Mouse (Mus musculus) heart, embryonic 14.5 days (tissue): ENCODE measurements at regions not wholly inside any gene's neighbourhood (a gene's known extent, or its start where the extent isn't known, plus 50 kb on each side); places are given as distances from the start of the nearest gene placed in this dataset.

Source experiments
- ATAC-seq: fragments of 200-750 bp; cut with Nextera tagmentation; 2 replicates; pipeline ENCODE4 v1.8.0; 2017; ENCODE audit warnings: low read depth, moderate TSS enrichment; ENCODE audit not compliant: insufficient number of reproducible peaks, insufficient read depth, low FRiP score
- H3K27ac ChIP-seq, 2 experiments: fragments of 200-500 bp in 1 of 2; fragments of 300-500 bp in 1 of 2; sonication (generic) in 1 of 2; replicated peaks in 1 of 2; 2 replicates each; pipeline ENCODE4 v1.5.1; 2012 to 2014; ENCODE audit warnings: low read depth in 2 of 2, low read length in 2 of 2, control low read depth in 1 of 2, mild to moderate bottlenecking in 1 of 2, mixed read lengths in 1 of 2; ENCODE audit not compliant: control insufficient read depth in 1 of 2, insufficient read depth in 1 of 2
- H3K27me3 ChIP-seq: fragments of 300-500 bp; sonication (generic); 2 replicates; pipeline ENCODE4 v1.6.1; 2014; ENCODE audit warnings: mild to moderate bottlenecking, low read length, control low read depth; ENCODE audit not compliant: control insufficient read depth, insufficient read depth
- H3K36me3 ChIP-seq: fragments of 300-500 bp; sonication (generic); 2 replicates; pipeline ENCODE4 v1.6.1; 2014; ENCODE audit warnings: mild to moderate bottlenecking, control low read depth, low read length, mixed read lengths; ENCODE audit not compliant: control insufficient read depth, insufficient read depth
- H3K4me1 ChIP-seq, 2 experiments: fragments of 200-500 bp in 1 of 2; fragments of 300-500 bp in 1 of 2; sonication (generic) in 1 of 2; 2 replicates each; pipeline ENCODE4 v1.6.1; 2012 to 2014; ENCODE audit warnings: low read length in 2 of 2, control low read depth in 1 of 2, mixed read lengths in 1 of 2; ENCODE audit not compliant: control insufficient read depth in 2 of 2, insufficient read depth in 2 of 2
- H3K4me2 ChIP-seq: fragments of 300-500 bp; sonication (generic); 2 replicates; pipeline ENCODE4 v1.6.1; 2014; ENCODE audit warnings: mild to moderate bottlenecking, low read length
- H3K4me3 ChIP-seq, 2 experiments: fragments of 200-500 bp in 1 of 2; fragments of 300-500 bp in 1 of 2; sonication (generic) in 1 of 2; 2 replicates each; pipeline ENCODE4 v1.5.1; 2012 to 2014; ENCODE audit warnings: low read length in 2 of 2, mild to moderate bottlenecking in 2 of 2, control low read depth in 1 of 2, low read depth in 1 of 2, moderate library complexity in 1 of 2; ENCODE audit not compliant: control insufficient read depth in 1 of 2, insufficient read depth in 1 of 2
- H3K9ac ChIP-seq: fragments of 300-500 bp; sonication (generic); 2 replicates; pipeline ENCODE4 v1.6.1; 2014; ENCODE audit warnings: mild to moderate bottlenecking, low read length
- H3K9me3 ChIP-seq: fragments of 300-500 bp; sonication (generic); 2 replicates; pipeline ENCODE4 v1.6.1; 2016; ENCODE audit warnings: low read length, control low read depth; ENCODE audit not compliant: control insufficient read depth
- WGBS: fragments of 180-500 bp; shearing (Covaris S2); extraction: QIAGEN DNeasy Blood & Tissue Kit; methylation state at CpG from one replicate; pipeline ENCODE4 v1.1.7; 2014; 5-methylcytosine and 5-hydroxymethylcytosine counted together

- Histone ChIP-seq H3K4me3 (no peak overlapping the region), H3K36me3 (no peaks in the 10 kb centered on the region), H3K27ac (no peak overlapping the region), H3K4me1 (no peaks in the 10 kb centered on the region), H3K9me3 (0 out of 2 replicates have a peak, but pooled peaks cover under 1% of the 10 kb centered on the region), H3K9ac (no peak overlapping the region), H3K27me3 (no peaks in the 10 kb centered on the region), H3K4me2 (no peak overlapping the region)
- WGBS = 69% methylated on average over 7 of the region's 7 CpGs
- no peak for ATAC-seq
Measured at GRCm38 (mm10) chr6:135433753-135434152, 71.4 kb downstream of the Emp1 start.

GRCm38 (mm10) chr6:135436315-135436714 is 74.0 kb downstream of the Emp1 start:
- Histone ChIP-seq H3K4me3 (no peak overlapping the region), H3K36me3 (no peaks in the 10 kb centered on the region), H3K9me3 (0 out of 2 replicates have a peak, but pooled peaks cover 5% of the 10 kb centered on the region), H3K27ac (no peak overlapping the region), H3K4me1 (no peaks in the 10 kb centered on the region), H3K4me2 (no peak overlapping the region), H3K27me3 (no peaks in the 10 kb centered on the region), H3K9ac (no peak overlapping the region)
- no peak for ATAC-seq
- 62% methylated on average over 4 of the region's 4 CpGs for WGBS

- 0 out of 2 replicates have a peak, but pooled peaks cover 5% of the 10 kb centered on the region for H3K9me3 ChIP-seq
- no peak for ATAC-seq
- no peaks in the 10 kb centered on the region for H3K27me3 ChIP-seq
- no peak overlapping the region for H3K27ac ChIP-seq
- no peak overlapping the region for H3K4me2 ChIP-seq
- H3K4me3 ChIP-seq = no peak overlapping the region
- H3K36me3 ChIP-seq = no peaks in the 10 kb centered on the region
- no peaks in the 10 kb centered on the region for H3K4me1 ChIP-seq
- 83% methylated on average over 3 of the region's 3 CpGs for WGBS
- no peak overlapping the region for H3K9ac ChIP-seq
Measured at GRCm38 (mm10) chr6:135438271-135438670, 75.9 kb downstream of the Emp1 start.

GRCm38 (mm10) chr6:135441126-135441871 is 79.0 kb downstream of the Emp1 start:
- Histone ChIP-seq H3K4me3 (no peak overlapping the region), H3K9me3 (0 out of 2 replicates have a peak, but pooled peaks cover 5% of the 10 kb centered on the region), H3K4me1 (peaks cover 3 to 6% of the 10 kb centered on the region in 2 experiments; a peak in 3 of 4 replicates), H3K36me3 (no peaks in the 10 kb centered on the region), H3K27ac (no peak overlapping the region), H3K27me3 (no peaks in the 10 kb centered on the region; the same call in 1 of the 2 replicates), H3K9ac (no peak overlapping the region), H3K4me2 (no peak overlapping the region)
- no peak for ATAC-seq
- 80% methylated on average over 11 of the region's 11 CpGs for WGBS

- H3K27ac ChIP-seq = no peak overlapping the region
- H3K4me1 ChIP-seq = peaks cover 3 to 6% of the 10 kb centered on the region in 2 experiments; a peak in 3 of 4 replicates
- no peak overlapping the region for H3K4me3 ChIP-seq
- 4% methylated on average over 11 of the region's 11 CpGs for WGBS
- no peaks in the 10 kb centered on the region for H3K9me3 ChIP-seq
- peak overlapping the region; percentile 57 for H3K4me2 ChIP-seq
- H3K27me3 ChIP-seq = no peaks in the 10 kb centered on the region; the same call in 1 of the 2 replicates
- ATAC-seq = peak; percentile 78
- H3K9ac ChIP-seq = no peak overlapping the region
- no peaks in the 10 kb centered on the region for H3K36me3 ChIP-seq
Measured at GRCm38 (mm10) chr6:135444661-135445060, 82.3 kb downstream of the Emp1 start.

- Histone ChIP-seq H3K27me3 (no peaks in the 10 kb centered on the region; the same call in 1 of the 2 replicates), H3K9me3 (no peaks in the 10 kb centered on the region), H3K36me3 (no peaks in the 10 kb centered on the region), H3K27ac (no peak overlapping the region), H3K9ac (no peak overlapping the region), H3K4me3 (no peak overlapping the region), H3K4me1 (peaks cover 3 to 6% of the 10 kb centered on the region in 2 experiments; a peak in 3 of 4 replicates), H3K4me2 (peak overlapping the region; percentile 57)
- no peak for ATAC-seq
- 50% methylated on average over 8 of the region's 8 CpGs for WGBS
Measured at GRCm38 (mm10) chr6:135445070-135445469, 82.7 kb downstream of the Emp1 start.

DNA sequence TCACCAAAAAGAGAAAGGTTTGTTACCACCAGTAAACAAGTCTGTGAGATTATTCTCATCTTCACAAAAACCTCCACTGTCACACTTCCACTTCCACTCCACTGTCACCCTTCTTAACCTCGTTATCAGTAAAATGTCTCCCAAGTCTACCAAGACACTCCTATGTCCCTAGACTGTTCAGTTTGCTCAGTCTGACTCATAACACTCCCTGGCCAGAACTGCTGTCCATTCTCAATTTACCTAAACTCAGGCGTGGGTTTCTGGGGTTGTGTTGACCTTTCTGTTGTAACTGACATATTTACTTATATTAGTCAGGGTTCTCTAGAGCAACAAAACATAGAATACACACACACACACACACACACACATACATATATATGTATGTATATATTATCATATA is 85.5 kb downstream of the Emp1 start:
- WGBS = 66% methylated on average over 2 of the region's 2 CpGs
- no peak for ATAC-seq
- H3K4me3 ChIP-seq = no peak overlapping the region

More for the DNA sequence above, 85.5 kb downstream of the Emp1 start:
- H3K36me3 ChIP-seq = no peaks in the 10 kb centered on the region
- H3K4me2 ChIP-seq = no peak overlapping the region
- H3K9me3 ChIP-seq = no peaks in the 10 kb centered on the region
- H3K27me3 ChIP-seq = no peaks in the 10 kb centered on the region; the same call in 1 of the 2 replicates
- peaks cover 3 to 6% of the 10 kb centered on the region in 2 experiments; a peak in 3 of 4 replicates for H3K4me1 ChIP-seq
- H3K27ac ChIP-seq = no peak overlapping the region
- H3K9ac ChIP-seq = no peak overlapping the region
